Mouse (Mus musculus): ENCODE results near the gene Pnlip. TPM values are rescaled to one million over a fixed set of nuclear protein-coding genes. Genes with fewer than 3 reads are reported as not detected.

Gene Pnlip
- polyA plus RNA-seq, 1 experiment from 2014 or later: 0.37 TPM

- Histone ChIP-seq H3K9me3 (ENCODE audit: control insufficient read depth, low read length) (no peaks in the 10 kb centered on the region), H3K27me3 (replicated peaks; ENCODE audit: control insufficient read depth, insufficient read depth, low read length) (no peaks in the 10 kb centered on the region), H3K4me3 (ENCODE audit: low read length) (no peak overlapping the region), H3K36me3 (ENCODE audit: control insufficient read depth, insufficient read depth, low read length) (no peaks in the 10 kb centered on the region), H3K4me2 (ENCODE audit: low read depth, low read length) (no peak overlapping the region), H3K9ac (ENCODE audit: low read depth, low read length) (no peak overlapping the region), H3K27ac (ENCODE audit: low read length) (no peak overlapping the region), H3K4me1 (ENCODE audit: control insufficient read depth, insufficient read depth, low read length) (no peaks in the 10 kb centered on the region)
- ATAC-seq: no peak
- 78% methylated on average over 4 of the region's 4 CpGs for WGBS
These were observed 52.3 kb downstream of the Pnlip start for GRCm38 (mm10) chr19:58704556-58704955.

- H3K27me3 ChIP-seq (replicated peaks; ENCODE audit: control insufficient read depth, insufficient read depth, low read length): no peaks in the 10 kb centered on the region
- no peaks in the 10 kb centered on the region for H3K9me3 ChIP-seq (ENCODE audit: control insufficient read depth, low read length)
- no peaks in the 10 kb centered on the region for H3K36me3 ChIP-seq (ENCODE audit: control insufficient read depth, insufficient read depth, low read length)
- H3K4me3 ChIP-seq (ENCODE audit: low read length): no peak overlapping the region
- no peak overlapping the region for H3K27ac ChIP-seq (ENCODE audit: low read length)
- no peak for ATAC-seq
- H3K4me1 ChIP-seq (ENCODE audit: control insufficient read depth, insufficient read depth, low read length): no peaks in the 10 kb centered on the region
- 73% methylated on average over 3 of the region's 3 CpGs for WGBS
- no peak overlapping the region for H3K9ac ChIP-seq (ENCODE audit: low read depth, low read length)
- no peak overlapping the region for H3K4me2 ChIP-seq (ENCODE audit: low read depth, low read length)
These were observed 56.3 kb downstream of the Pnlip start for GRCm38 (mm10) chr19:58708611-58709010.

GRCm38 (mm10) chr19:58717925-58718324, 65.6 kb downstream of the Pnlip start:
- H3K27me3 ChIP-seq (replicated peaks; ENCODE audit: control insufficient read depth, insufficient read depth, low read length): no peaks in the 10 kb centered on the region
- H3K9me3 ChIP-seq (ENCODE audit: control insufficient read depth, low read length): no peaks in the 10 kb centered on the region
- no peak for ATAC-seq
- no peak overlapping the region for H3K4me2 ChIP-seq (ENCODE audit: low read depth, low read length)
- no peaks in the 10 kb centered on the region for H3K4me1 ChIP-seq (ENCODE audit: control insufficient read depth, insufficient read depth, low read length)
- H3K36me3 ChIP-seq (ENCODE audit: control insufficient read depth, insufficient read depth, low read length): no peaks in the 10 kb centered on the region
- no peak overlapping the region for H3K9ac ChIP-seq (ENCODE audit: low read depth, low read length)
- 59% methylated on average over 4 of the region's 4 CpGs for WGBS
- H3K27ac ChIP-seq (ENCODE audit: low read length): no peak overlapping the region
- H3K4me3 ChIP-seq (ENCODE audit: low read length): no peak overlapping the region

GRCm38 (mm10) chr19:58720439-58720838, 68.1 kb downstream of the Pnlip start:
- Histone ChIP-seq H3K4me2 (ENCODE audit: low read depth, low read length) (no peak overlapping the region), H3K27ac (ENCODE audit: low read length) (no peak overlapping the region), H3K9ac (ENCODE audit: low read depth, low read length) (no peak overlapping the region), H3K4me3 (ENCODE audit: low read length) (no peak overlapping the region), H3K9me3 (ENCODE audit: control insufficient read depth, low read length) (no peaks in the 10 kb centered on the region), H3K36me3 (ENCODE audit: control insufficient read depth, insufficient read depth, low read length) (no peaks in the 10 kb centered on the region), H3K4me1 (ENCODE audit: control insufficient read depth, insufficient read depth, low read length) (no peaks in the 10 kb centered on the region), H3K27me3 (replicated peaks; ENCODE audit: control insufficient read depth, insufficient read depth, low read length) (no peaks in the 10 kb centered on the region)
- ATAC-seq: peak; percentile 68

- Histone ChIP-seq H3K9me3 (ENCODE audit: control insufficient read depth, low read length) (no peaks in the 10 kb centered on the region), H3K4me2 (ENCODE audit: low read depth, low read length) (no peak overlapping the region), H3K9ac (ENCODE audit: low read depth, low read length) (no peak overlapping the region), H3K4me1 (ENCODE audit: control insufficient read depth, insufficient read depth, low read length) (peaks cover 17% of the 10 kb centered on the region), H3K4me3 (ENCODE audit: low read length) (no peak overlapping the region), H3K27me3 (replicated peaks; ENCODE audit: control insufficient read depth, insufficient read depth, low read length) (no peaks in the 10 kb centered on the region), H3K27ac (ENCODE audit: low read length) (no peak overlapping the region), H3K36me3 (ENCODE audit: control insufficient read depth, insufficient read depth, low read length) (no peaks in the 10 kb centered on the region)
- ATAC-seq: no peak
- WGBS: 63% methylated on average over 5 of the region's 5 CpGs
These were observed 74.3 kb downstream of the Pnlip start for GRCm38 (mm10) chr19:58726551-58726950.

- H3K4me3 ChIP-seq (ENCODE audit: low read length): no peak overlapping the region
- no peaks in the 10 kb centered on the region for H3K9me3 ChIP-seq (ENCODE audit: control insufficient read depth, low read length)
- H3K27me3 ChIP-seq (replicated peaks; ENCODE audit: control insufficient read depth, insufficient read depth, low read length): no peaks in the 10 kb centered on the region
- peak; percentile 61 for ATAC-seq
- 57% methylated on average over 5 of the region's 5 CpGs for WGBS
- no peak overlapping the region for H3K9ac ChIP-seq (ENCODE audit: low read depth, low read length)
- peak overlapping the region; percentile 64; the same call in 1 of the 2 replicates for H3K27ac ChIP-seq (ENCODE audit: low read length)
- 0 out of 2 replicates have a peak overlapping the region, but pooled peaks have one; percentile 3 for H3K4me2 ChIP-seq (ENCODE audit: low read depth, low read length)
- peaks cover 17% of the 10 kb centered on the region for H3K4me1 ChIP-seq (ENCODE audit: control insufficient read depth, insufficient read depth, low read length)
- no peaks in the 10 kb centered on the region for H3K36me3 ChIP-seq (ENCODE audit: control insufficient read depth, insufficient read depth, low read length)
These were observed 75.5 kb downstream of the Pnlip start for GRCm38 (mm10) chr19:58727756-58728155.

GRCm38 (mm10) chr19:58728445-58729031, 76.2 kb downstream of the Pnlip start, which contains the start of gene Pnliprp1:
Pnliprp1 (plus strand) TSS chr19:58728887.
- Histone ChIP-seq H3K27ac (ENCODE audit: low read length) (peak within 1 kb of the TSS; percentile 64; the same call in 1 of the 2 replicates), H3K36me3 (ENCODE audit: control insufficient read depth, insufficient read depth, low read length) (no peaks in the 10 kb centered on the region), H3K4me3 (ENCODE audit: low read length) (no peak within 1 kb of the TSS), H3K9ac (ENCODE audit: low read depth, low read length) (no peak within 1 kb of the TSS), H3K27me3 (replicated peaks; ENCODE audit: control insufficient read depth, insufficient read depth, low read length) (no peaks in the 10 kb centered on the region), H3K4me1 (ENCODE audit: control insufficient read depth, insufficient read depth, low read length) (peaks cover 17% of the 10 kb centered on the region), H3K4me2 (ENCODE audit: low read depth, low read length) (0 out of 2 replicates have a peak within 1 kb of the TSS, but pooled peaks have one; percentile 3), H3K9me3 (ENCODE audit: control insufficient read depth, low read length) (no peaks in the 10 kb centered on the region)
- 34% methylated on average over 5 of the region's 5 CpGs for WGBS
- ATAC-seq: peak; percentile 60

Other genes with a start within 250 kb of the Pnlip start
- 12.9 and 13.3 TPM in 2 replicates for gene Gfra1, start 196.6 kb upstream of the Pnlip start, polyA plus RNA-seq (2015; fragmentation: Nextera tagmentation; extraction: Ambion mirVana)
- gene Ccdc172, start 140.5 kb upstream of the Pnlip start, polyA plus RNA-seq (2015; fragmentation: Nextera tagmentation; extraction: Ambion mirVana): not detected in 2 replicates
- 2,358 and 2,787 TPM in 2 replicates for gene Pnliprp1, start 76.4 kb downstream of the Pnlip start, polyA plus RNA-seq (2015; fragmentation: Nextera tagmentation; extraction: Ambion mirVana)
- gene Pnliprp2, start 107.2 kb downstream of the Pnlip start, polyA plus RNA-seq (2015; fragmentation: Nextera tagmentation; extraction: Ambion mirVana): 13.6 and 25.5 TPM in 2 replicates
- gene 1700019N19Rik, start 142.0 kb downstream of the Pnlip start, polyA plus RNA-seq (2015; fragmentation: Nextera tagmentation; extraction: Ambion mirVana): not detected in 2 replicates